Mouse (Mus musculus): ENCODE measurements around the gene Mecom.

GRCm38 (mm10) chr3:30157128-30157670, 390.6 kb downstream of the Mecom start:
- TF ChIP-seq GATA1 (IDR thresholded peaks at IDR 0.05; ENCODE audit: low read length) = no peak
- no peak for TF ChIP-seq TAL1 (IDR thresholded peaks at IDR 0.05; ENCODE audit: low read length)
